Mouse (Mus musculus) embryonic fibroblast, embryonic 13.5 days (primary cell): Measurements from ENCODE around the gene Erc2. TPM values are rescaled to one million over a fixed set of nuclear protein-coding genes. Genes with fewer than 3 reads are reported as not detected.
"Not testable (repeated sequence)": the region's sequence is repeated elsewhere in the genome, so short reads cannot be mapped to it uniquely, and the experiment has no call there.

Source experiments
- H3K27ac ChIP-seq: 2 replicates; pipeline ENCODE4 v1.5.1; 2012; ENCODE audit warnings: low read length, control low read depth, inconsistent platforms; ENCODE audit not compliant: insufficient read depth
- H3K4me1 ChIP-seq: 2 replicates; pipeline ENCODE4 v1.6.1; 2011; ENCODE audit warnings: low read length; ENCODE audit not compliant: control insufficient read depth, insufficient read depth
- H3K4me3 ChIP-seq: 2 replicates; pipeline ENCODE4 v1.5.1; 2011; ENCODE audit warnings: mild to moderate bottlenecking, control low read depth, low read length; ENCODE audit not compliant: insufficient read depth
- CTCF ChIP-seq: IDR thresholded peaks from 2 replicates; pipeline ENCODE4 v1.5.1; 2011; ENCODE audit warnings: mild to moderate bottlenecking, control low read depth, low read length, moderate library complexity, borderline replicate concordance; ENCODE audit not compliant: insufficient read depth
- POLR2A ChIP-seq: IDR thresholded peaks from 2 replicates; pipeline ENCODE4 v1.6.1; 2011; ENCODE audit warnings: low read depth, mild to moderate bottlenecking, control low read depth, low read length, moderate library complexity
- polyA plus RNA-seq: library from polyadenylated mRNA; stranded (reverse); fragments of >200 nt; gene quantifications from 2 replicates; pipeline ENCODE4 v1.2.4, GENCODE M21; 2011; ENCODE audit warnings: low read depth; ENCODE audit not compliant: missing spikeins, insufficient read length

Erc2 gene
- polyA plus RNA-seq, 1 experiment, result 4.4 TPM

GRCm38 (mm10) chr14:27860371-27861046, 238.3 kb downstream of the Erc2 start:
- Histone ChIP-seq H3K27ac (no peak overlapping the region), H3K4me3 (no peak overlapping the region), H3K4me1 (peaks cover 5% of the 10 kb centered on the region; the same call in 1 of the 2 replicates)
- TF ChIP-seq CTCF (no peak), POLR2A (no peak)

GRCm38 (mm10) chr14:27862299-27862698, 240.1 kb downstream of the Erc2 start:
- Histone ChIP-seq H3K4me1 (peaks cover 5% of the 10 kb centered on the region; the same call in 1 of the 2 replicates), H3K4me3 (no peak overlapping the region), H3K27ac (no peak overlapping the region)
- TF ChIP-seq POLR2A (no peak), CTCF (no peak)

DNA sequence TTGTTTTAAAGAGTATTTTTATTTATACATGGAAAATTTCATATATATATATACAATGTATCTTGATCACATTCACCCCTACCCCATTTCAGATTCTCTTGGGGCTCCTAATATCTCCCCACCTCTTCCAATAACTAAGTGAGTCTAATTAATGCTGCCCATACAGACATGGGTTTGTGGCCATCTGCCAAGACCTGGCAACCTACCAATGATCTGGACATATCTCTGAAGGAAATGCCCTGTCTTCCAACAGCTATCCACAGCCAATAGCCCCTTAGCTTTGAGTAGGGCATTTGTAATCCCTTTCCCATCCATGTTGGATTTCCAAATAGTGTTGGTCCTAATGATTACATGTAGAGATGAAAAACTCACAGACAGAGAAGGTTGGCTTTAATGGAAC, 245.2 kb downstream of the Erc2 start:
- Histone ChIP-seq H3K4me1 (no peaks in the 10 kb centered on the region), H3K27ac (no peak overlapping the region), H3K4me3 (no peak overlapping the region)
- no peak for TF ChIP-seq CTCF
- no peak for TF ChIP-seq POLR2A

GRCm38 (mm10) chr14:27873619-27874018, 251.4 kb downstream of the Erc2 start:
- Histone ChIP-seq H3K4me1 (no peaks in the 10 kb centered on the region), H3K27ac (no peak overlapping the region), H3K4me3 (no peak overlapping the region)
- TF ChIP-seq POLR2A (no peak), CTCF (no peak)

- Histone ChIP-seq H3K4me3 (no peak overlapping the region), H3K4me1 (no peaks in the 10 kb centered on the region), H3K27ac (no peak overlapping the region)
- TF ChIP-seq POLR2A (no peak), CTCF (no peak)
These were observed 253.8 kb downstream of the Erc2 start for GRCm38 (mm10) chr14:27875991-27876411.

DNA sequence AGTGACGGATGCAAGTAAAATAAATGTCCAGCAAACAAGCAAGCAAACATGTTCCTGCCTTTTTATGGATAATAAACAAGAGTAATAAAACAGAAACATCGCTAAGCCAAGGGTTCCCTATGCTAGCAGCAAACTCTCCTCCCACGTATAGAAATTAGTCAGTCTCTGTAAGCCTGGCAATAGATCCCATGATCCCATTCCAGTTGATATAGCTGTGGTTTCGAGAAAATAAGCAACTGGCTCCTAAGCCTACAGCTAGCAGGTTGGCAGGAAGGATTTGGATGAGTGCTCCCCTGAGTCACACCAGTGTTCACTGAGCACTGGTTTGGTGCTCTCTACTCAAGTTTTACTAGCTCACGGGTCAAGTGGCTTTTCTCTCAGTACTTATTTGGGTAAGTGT, 259.7 kb downstream of the Erc2 start:
- Histone ChIP-seq H3K4me3 (no peak overlapping the region), H3K4me1 (no peaks in the 10 kb centered on the region), H3K27ac (no peak overlapping the region)
- TF ChIP-seq POLR2A, result no peak
- TF ChIP-seq CTCF, result no peak

GRCm38 (mm10) chr14:27886337-27886736, 264.1 kb downstream of the Erc2 start:
- H3K27ac ChIP-seq, H3K4me1 ChIP-seq, H3K4me3 ChIP-seq: not testable (repeated sequence)

- no peak overlapping the region for H3K27ac ChIP-seq
- H3K4me1 ChIP-seq, result no peaks in the 10 kb centered on the region
- no peak for TF ChIP-seq POLR2A
- no peak overlapping the region for H3K4me3 ChIP-seq
These were observed 265.3 kb downstream of the Erc2 start for GRCm38 (mm10) chr14:27887488-27887887.

DNA sequence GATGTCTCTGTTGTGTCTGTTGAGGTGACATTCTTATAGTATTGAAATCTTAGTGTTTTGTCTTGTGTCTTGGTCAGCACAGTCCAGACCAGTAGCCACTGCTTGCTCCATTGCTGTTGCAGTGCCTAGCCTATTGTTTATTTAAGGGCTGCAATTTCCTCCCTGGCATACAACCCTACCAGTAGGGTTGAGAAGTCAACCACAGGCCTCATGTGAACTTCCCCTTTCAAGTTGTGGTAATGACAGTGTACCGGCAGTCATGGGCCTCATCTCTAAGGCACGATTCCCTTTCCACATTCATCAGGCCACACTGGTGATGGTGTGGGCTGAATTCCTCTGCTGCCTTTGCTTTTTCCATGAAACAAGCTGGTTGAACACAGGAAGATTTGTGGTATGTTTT, 267.4 kb downstream of the Erc2 start:
- no peak overlapping the region for H3K4me3 ChIP-seq
- TF ChIP-seq CTCF, result no peak
- no peak for TF ChIP-seq POLR2A
- H3K4me1 ChIP-seq, result no peaks in the 10 kb centered on the region
- no peak overlapping the region for H3K27ac ChIP-seq

GRCm38 (mm10) chr14:27892416-27892815, 270.2 kb downstream of the Erc2 start:
- TF ChIP-seq POLR2A (no peak), CTCF (no peak)
- H3K27ac ChIP-seq, result no peak overlapping the region
- no peaks in the 10 kb centered on the region for H3K4me1 ChIP-seq
- H3K4me3 ChIP-seq, result no peak overlapping the region

- Histone ChIP-seq H3K4me1 (no peaks in the 10 kb centered on the region), H3K27ac (no peak overlapping the region), H3K4me3 (no peak overlapping the region)
- TF ChIP-seq POLR2A (no peak), CTCF (no peak)
These were observed 279.5 kb downstream of the Erc2 start for GRCm38 (mm10) chr14:27901772-27902171.
